Mouse (Mus musculus): ENCODE data around the gene Dab1. TPM values are rescaled to one million over a fixed set of nuclear protein-coding genes. Genes with fewer than 3 reads are reported as not detected.

Dab1 gene
- total and polyA plus RNA-seq, 3 experiments = not detected

GRCm38 (mm10) chr4:104766065-104766464, 1146.9 kb downstream of the Dab1 start, which contains the start of gene C8b:
Gene C8b, plus strand, starts transcription at chr4:104766317.
- no peak within 1 kb of the TSS for H3K4me3 ChIP-seq (ENCODE audit: control insufficient read depth in 1 of 2, insufficient read depth in 1 of 2, low read depth in 2 of 2, low read length in 2 of 2)
- no peaks in the 10 kb centered on the region for H3K4me1 ChIP-seq (ENCODE audit: control insufficient read depth in 1 of 2, insufficient read depth in 2 of 2, low read length in 2 of 2)
- no peak for DNase-seq (ENCODE audit: low read depth, low spot score)
- no peaks in the 10 kb centered on the region for H3K36me3 ChIP-seq (ENCODE audit: control insufficient read depth in 1 of 2, insufficient read depth in 2 of 2, low read length in 2 of 2)
- no peaks in the 10 kb centered on the region for H3K79me2 ChIP-seq (ENCODE audit: control insufficient read depth, insufficient read depth, low read length, poor library complexity)
- H3K9ac ChIP-seq (ENCODE audit: control insufficient read depth, low read depth, low read length, poor library complexity, severe bottlenecking) = no peak within 1 kb of the TSS
- TF ChIP-seq MAFK (IDR thresholded peaks at IDR 0.05; ENCODE audit: borderline replicate concordance, low read depth, low read length) (no peak), ETS1 (IDR thresholded peaks at IDR 0.05; ENCODE audit: low read depth, low read length) (no peak), ELF1 (IDR thresholded peaks at IDR 0.05; ENCODE audit: low read depth, low read length) (no peak), CTCF (IDR thresholded peaks at IDR 0.05 in 2 of 3, conservative IDR thresholded peaks at IDR 0.05 in 1 of 3; ENCODE audit: control insufficient read depth in 1 of 3, insufficient read depth in 1 of 3, low read depth in 2 of 3, low read length in 3 of 3, poor library complexity in 1 of 3, severe bottlenecking in 1 of 3) (no peak), USF2 (IDR thresholded peaks at IDR 0.05; ENCODE audit: borderline replicate concordance in 1 of 2, insufficient read depth in 1 of 2, low read depth in 1 of 2, low read length in 2 of 2) (no peak), UBTF (IDR thresholded peaks at IDR 0.05; ENCODE audit: borderline replicate concordance, insufficient read depth, low read depth, low read length) (no peak), TCF12 (IDR thresholded peaks at IDR 0.05; ENCODE audit: low read depth, low read length) (no peak), NELFE (IDR thresholded peaks at IDR 0.05; ENCODE audit: low read depth, low read length) (no peak), KAT2A (conservative IDR thresholded peaks at IDR 0.05; ENCODE audit: low read depth, low read length) (no peak)
- H3K27ac ChIP-seq (ENCODE audit: control insufficient read depth, low read depth, low read length) = no peak within 1 kb of the TSS
- H3K27me3 ChIP-seq (ENCODE audit: control insufficient read depth in 1 of 2, insufficient read depth in 2 of 2, low read length in 2 of 2) = no peaks in the 10 kb centered on the region
- H3K9me3 ChIP-seq (replicated peaks; ENCODE audit: insufficient read depth, low read length) = no peaks in the 10 kb centered on the region

GRCm38 (mm10) chr4:104768190-104768589, 1149.0 kb downstream of the Dab1 start:
- no peak for DNase-seq (ENCODE audit: low read depth, low spot score)
- Histone ChIP-seq H3K36me3 (ENCODE audit: control insufficient read depth in 1 of 2, insufficient read depth in 2 of 2, low read length in 2 of 2) (no peaks in the 10 kb centered on the region), H3K9ac (ENCODE audit: control insufficient read depth, low read depth, low read length, poor library complexity, severe bottlenecking) (no peak overlapping the region), H3K79me2 (ENCODE audit: control insufficient read depth, insufficient read depth, low read length, poor library complexity) (no peaks in the 10 kb centered on the region), H3K4me3 (ENCODE audit: control insufficient read depth in 1 of 2, insufficient read depth in 1 of 2, low read depth in 2 of 2, low read length in 2 of 2) (no peak overlapping the region), H3K27me3 (ENCODE audit: control insufficient read depth in 1 of 2, insufficient read depth in 2 of 2, low read length in 2 of 2) (no peaks in the 10 kb centered on the region), H3K9me3 (replicated peaks; ENCODE audit: insufficient read depth, low read length) (no peaks in the 10 kb centered on the region), H3K27ac (ENCODE audit: control insufficient read depth, low read depth, low read length) (no peak overlapping the region), H3K4me1 (ENCODE audit: control insufficient read depth in 1 of 2, insufficient read depth in 2 of 2, low read length in 2 of 2) (no peaks in the 10 kb centered on the region)
- TF ChIP-seq NRF1 (IDR thresholded peaks at IDR 0.05; ENCODE audit: insufficient read depth, low read depth, low read length, poor library complexity, severe bottlenecking) (no peak), CHD1 (IDR thresholded peaks at IDR 0.05; ENCODE audit: low read depth, low read length) (no peak), E2F4 (IDR thresholded peaks at IDR 0.05; ENCODE audit: borderline replicate concordance, low read depth, low read length) (no peak), MYC (IDR thresholded peaks at IDR 0.05; ENCODE audit: low read depth, low read length) (no peak), MXI1 (IDR thresholded peaks at IDR 0.05; ENCODE audit: low read depth, low read length) (no peak), BHLHE40 (IDR thresholded peaks at IDR 0.05; ENCODE audit: borderline replicate concordance, low read depth, low read length) (no peak)

All from MEL (cell line).